Mouse (Mus musculus) liver, embryonic 14.5 days (tissue): ENCODE data around the gene Cd2. TPM values are rescaled to one million over a fixed set of nuclear protein-coding genes. Genes with fewer than 3 reads are reported as not detected.

Experiments used
- ATAC-seq: fragments of 200-750 bp; cut with Nextera tagmentation; 2 replicates; pipeline ENCODE4 v1.8.0; 2017; ENCODE audit warnings: moderate number of reproducible peaks, mild to moderate bottlenecking, moderate library complexity; ENCODE audit not compliant: insufficient read depth
- DNase-seq, 3 experiments: peaks; one replicate each; pipeline ENCODE4 v3.0.0-alpha.2; 2012 to 2013; ENCODE audit warnings: low read depth in 3 of 3, low spot score in 3 of 3
- H3K27ac ChIP-seq: fragments of 300-500 bp; sonication (generic); 2 replicates; pipeline ENCODE4 v1.5.1; 2014; ENCODE audit warnings: moderate library complexity, mild to moderate bottlenecking, control low read depth, inconsistent platforms
- H3K27me3 ChIP-seq: fragments of 300-500 bp; sonication (generic); 2 replicates; pipeline ENCODE4 v1.6.1; 2014; ENCODE audit warnings: mild to moderate bottlenecking, low read length, moderate library complexity; ENCODE audit not compliant: control insufficient read depth, insufficient read depth
- H3K36me3 ChIP-seq: fragments of 300-500 bp; sonication (generic); replicated peaks from 2 replicates; pipeline ENCODE4 v1.6.1; 2014; ENCODE audit warnings: low read depth; ENCODE audit not compliant: control insufficient read depth, insufficient read depth
- H3K4me1 ChIP-seq, 2 experiments: fragments of 200-500 bp in 1 of 2; fragments of 300-500 bp in 1 of 2; sonication (generic) in 1 of 2; replicated peaks; 2 replicates each; pipeline ENCODE4 v1.6.1; 2012 to 2014; ENCODE audit warnings: antibody characterized with exemption in 1 of 2, inconsistent platforms in 1 of 2, low read length in 1 of 2; ENCODE audit not compliant: control insufficient read depth in 2 of 2, insufficient read depth in 2 of 2
- H3K4me2 ChIP-seq: fragments of 300-500 bp; sonication (generic); 2 replicates; pipeline ENCODE4 v1.6.1; 2014; ENCODE audit warnings: low read depth, mild to moderate bottlenecking, control low read depth, moderate library complexity
- H3K4me3 ChIP-seq, 2 experiments: fragments of 200-500 bp in 1 of 2; fragments of 300-500 bp in 1 of 2; sonication (generic) in 1 of 2; 2 replicates each; pipeline ENCODE4 v1.5.1; 2012 to 2014; ENCODE audit warnings: low read depth in 2 of 2, low read length in 2 of 2, mild to moderate bottlenecking in 2 of 2, control low read depth in 1 of 2, inconsistent platforms in 1 of 2, moderate library complexity in 1 of 2; ENCODE audit not compliant: insufficient read depth in 1 of 2
- H3K9ac ChIP-seq: fragments of 300-500 bp; sonication (generic); replicated peaks from 2 replicates; pipeline ENCODE4 v1.6.1; 2014; ENCODE audit warnings: mild to moderate bottlenecking, control low read depth, moderate library complexity
- H3K9me3 ChIP-seq: fragments of 300-500 bp; sonication (generic); 2 replicates; pipeline ENCODE4 v1.6.1; 2016; ENCODE audit warnings: low read length, mixed read lengths; ENCODE audit not compliant: control insufficient read depth
- CTCF ChIP-seq: IDR thresholded peaks from 2 replicates; pipeline ENCODE4 v1.5.1; 2016; ENCODE audit warnings: antibody characterized with exemption, low read depth, control low read depth
- EP300 ChIP-seq: IDR thresholded peaks from 2 replicates; pipeline ENCODE4 v1.6.1; 2016; ENCODE audit warnings: antibody characterized with exemption, low read depth
- WGBS: fragments of 180-500 bp; shearing (Covaris S2); extraction: QIAGEN DNeasy Blood & Tissue Kit; methylation state at CpG from one replicate; pipeline ENCODE4 v1.1.7; 2014; ENCODE audit not compliant: insufficient replicate concordance; 5-methylcytosine and 5-hydroxymethylcytosine counted together
- polyA plus RNA-seq, 2 experiments: library from polyadenylated mRNA; depleted of rRNA in 1 of 2; stranded (reverse) in 1 of 2; unstranded in 1 of 2; fragments of >200 nt; fragmentation: Nextera tagmentation in 1 of 2; extraction: Ambion mirVana in 1 of 2; gene quantifications; 2 replicates each; pipeline versions ENCODE4 v1.2.1 to v1.2.3; 2012 to 2014

Cd2 gene
- polyA plus RNA-seq, 2 experiments, result not detected

GRCm38 (mm10) chr3:101236995-101237808 lies 50.5 kb downstream of the Cd2 start:
- H3K27ac ChIP-seq, result no peak overlapping the region
- ATAC-seq (no peak), DNase-seq (no peak)
- no peak overlapping the region for H3K9ac ChIP-seq
- no peak overlapping the region for H3K4me2 ChIP-seq
- no peaks in the 10 kb centered on the region; a peak in 1 of 4 replicates for H3K4me1 ChIP-seq
- no peaks in the 10 kb centered on the region for H3K27me3 ChIP-seq
- H3K4me3 ChIP-seq, result no peak overlapping the region
- H3K36me3 ChIP-seq, result no peaks in the 10 kb centered on the region
- WGBS, result 54% methylated on average over 16 of the region's 16 CpGs
- no peaks in the 10 kb centered on the region for H3K9me3 ChIP-seq
- no peak for TF ChIP-seq EP300
- no peak for TF ChIP-seq CTCF

- WGBS, result 26% methylated on average over 15 of the region's 15 CpGs
- Histone ChIP-seq H3K36me3 (no peaks in the 10 kb centered on the region), H3K9me3 (no peaks in the 10 kb centered on the region), H3K4me3 (no peak overlapping the region), H3K4me2 (no peak overlapping the region), H3K9ac (no peak overlapping the region), H3K27me3 (no peaks in the 10 kb centered on the region), H3K4me1 (no peaks in the 10 kb centered on the region; a peak in 1 of 4 replicates), H3K27ac (no peak overlapping the region)
- no peak for TF ChIP-seq CTCF
- TF ChIP-seq EP300, result no peak
- no peak for DNase-seq
- no peak for ATAC-seq
Measured at GRCm38 (mm10) chr3:101236261-101236660, 51.5 kb downstream of the Cd2 start.

GRCm38 (mm10) chr3:101235321-101235720 lies 52.4 kb downstream of the Cd2 start:
- DNase-seq (no peak), ATAC-seq (no peak)
- Histone ChIP-seq H3K27me3 (no peaks in the 10 kb centered on the region), H3K4me2 (no peak overlapping the region), H3K36me3 (no peaks in the 10 kb centered on the region), H3K9me3 (no peaks in the 10 kb centered on the region), H3K4me1 (no peaks in the 10 kb centered on the region; a peak in 1 of 4 replicates), H3K4me3 (no peak overlapping the region), H3K9ac (no peak overlapping the region), H3K27ac (no peak overlapping the region)
- TF ChIP-seq CTCF (no peak), EP300 (no peak)
- 61% methylated on average over 5 of the region's 5 CpGs for WGBS

- Histone ChIP-seq H3K4me2 (no peak overlapping the region), H3K4me1 (no peaks in the 10 kb centered on the region; a peak in 1 of 4 replicates), H3K36me3 (no peaks in the 10 kb centered on the region), H3K27me3 (no peaks in the 10 kb centered on the region), H3K4me3 (no peak overlapping the region), H3K9me3 (no peaks in the 10 kb centered on the region), H3K9ac (no peak overlapping the region), H3K27ac (no peak overlapping the region)
- 71% methylated on average over 5 of the region's 5 CpGs for WGBS
- ATAC-seq (no peak), DNase-seq (no peak)
- TF ChIP-seq CTCF (no peak), EP300 (no peak)
Measured at GRCm38 (mm10) chr3:101233424-101233823, 54.3 kb downstream of the Cd2 start.

GRCm38 (mm10) chr3:101232570-101232969 lies 55.2 kb downstream of the Cd2 start:
- Histone ChIP-seq H3K4me3 (no peak overlapping the region), H3K27ac (no peak overlapping the region), H3K27me3 (no peaks in the 10 kb centered on the region), H3K4me1 (no peaks in the 10 kb centered on the region; a peak in 1 of 4 replicates), H3K36me3 (no peaks in the 10 kb centered on the region), H3K9ac (no peak overlapping the region), H3K9me3 (no peaks in the 10 kb centered on the region), H3K4me2 (no peak overlapping the region)
- TF ChIP-seq EP300, result no peak
- TF ChIP-seq CTCF, result no peak
- no peak for ATAC-seq
- no peak for DNase-seq
- 41% methylated on average over 8 of the region's 8 CpGs for WGBS
